Mouse (Mus musculus) E14TG2a.4 (cell line): ENCODE measurements around the gene Alkbh7.

ENCODE experiments used
- CTCF ChIP-seq: conservative IDR thresholded peaks from 2 replicates; pipeline ENCODE4 v1.5.1; 2014; ENCODE audit warnings: low read length
- POU5F1 ChIP-seq: IDR thresholded peaks from 2 replicates; pipeline ENCODE4 v1.6.1; 2014; ENCODE audit warnings: low read length, borderline replicate concordance

GRCm38 (mm10) chr17:56954871-56955270 lies 42.3 kb upstream of the Alkbh7 start:
- no peak for TF ChIP-seq CTCF
- no peak for TF ChIP-seq POU5F1
